Mouse (Mus musculus) E14TG2a.4 (cell line): ENCODE results near the gene Rad54l2.

Source experiments
- CTCF ChIP-seq: conservative IDR thresholded peaks from 2 replicates; pipeline ENCODE4 v1.5.1; 2014; ENCODE audit warnings: low read length
- POU5F1 ChIP-seq: IDR thresholded peaks from 2 replicates; pipeline ENCODE4 v1.6.1; 2014; ENCODE audit warnings: low read length, borderline replicate concordance

- TF ChIP-seq CTCF (no peak), POU5F1 (no peak)
Measured at GRCm38 (mm10) chr9:106712470-106712869, 76.5 kb downstream of the Rad54l2 start.
